Mouse (Mus musculus) cerebellum, adult 2 months (tissue): ENCODE measurements at regions not wholly inside any gene's neighbourhood (a gene's known extent, or its start where the extent isn't known, plus 50 kb on each side); places are given as distances from the start of the nearest gene placed in this dataset.

Experiments
- DNase-seq, 2 experiments: peaks; one replicate each; pipeline ENCODE4 v3.0.0; 2021
- H3K27ac ChIP-seq: fragments of 200-500 bp; 2 replicates; pipeline ENCODE4 v1.5.1; 2012; ENCODE audit warnings: low read length, control low read depth, inconsistent platforms; ENCODE audit not compliant: insufficient read depth
- H3K27me3 ChIP-seq: fragments of 200-500 bp; 2 replicates; pipeline ENCODE4 v1.6.1; 2012; ENCODE audit warnings: inconsistent platforms, mild to moderate bottlenecking, low read length, moderate library complexity; ENCODE audit not compliant: control insufficient read depth, insufficient read depth
- H3K4me1 ChIP-seq: fragments of 200-500 bp; 2 replicates; pipeline ENCODE4 v1.6.1; 2011; ENCODE audit warnings: low read length; ENCODE audit not compliant: control insufficient read depth, insufficient read depth
- H3K4me3 ChIP-seq: fragments of 200-500 bp; replicated peaks from 2 replicates; pipeline ENCODE3; 2011; ENCODE audit warnings: mild to moderate bottlenecking, low read depth, low read length, control low read depth; ENCODE audit not compliant: insufficient read depth
- CTCF ChIP-seq: fragments of 200-500 bp; IDR thresholded peaks from 2 replicates; pipeline ENCODE4 v1.5.1; 2011; ENCODE audit warnings: low read depth, mild to moderate bottlenecking, control low read depth, low read length, moderate library complexity, borderline replicate concordance; ENCODE audit not compliant: insufficient read depth
- POLR2A ChIP-seq: fragments of 200-500 bp; IDR thresholded peaks from 2 replicates; pipeline ENCODE4 v1.6.1; 2011; ENCODE audit warnings: low read length, control low read depth, borderline replicate concordance; ENCODE audit not compliant: insufficient read depth
- WGBS: fragments of 180-500 bp; shearing (Covaris S2); methylation state at CpG from one replicate; pipeline ENCODE4 v1.1.7; 2018; 5-methylcytosine and 5-hydroxymethylcytosine counted together

- H3K4me3 ChIP-seq: no peak overlapping the region
- H3K27me3 ChIP-seq: no peaks in the 10 kb centered on the region
- no peak overlapping the region for H3K27ac ChIP-seq
- no peak for DNase-seq
- H3K4me1 ChIP-seq: no peaks in the 10 kb centered on the region
- 81% methylated on average over 3 of the region's 3 CpGs for WGBS
- no peak for TF ChIP-seq CTCF
- TF ChIP-seq POLR2A: no peak
These were observed 240.4 kb downstream of the Stim2 start for GRCm38 (mm10) chr5:54238646-54239167.

GRCm38 (mm10) chr5:54239586-54239985 lies 241.3 kb downstream of the Stim2 start:
- WGBS: 91% methylated on average over 3 of the region's 3 CpGs
- H3K27me3 ChIP-seq: no peaks in the 10 kb centered on the region
- no peak for DNase-seq
- TF ChIP-seq POLR2A (no peak), CTCF (no peak)
- no peaks in the 10 kb centered on the region for H3K4me1 ChIP-seq
- no peak overlapping the region for H3K27ac ChIP-seq
- H3K4me3 ChIP-seq: no peak overlapping the region

GRCm38 (mm10) chr5:54241169-54241917 lies 243.0 kb downstream of the Stim2 start:
- Histone ChIP-seq H3K4me1 (no peaks in the 10 kb centered on the region), H3K27ac (no peak overlapping the region), H3K27me3 (no peaks in the 10 kb centered on the region), H3K4me3 (no peak overlapping the region)
- WGBS: 47% methylated on average over 20 of the region's 20 CpGs
- TF ChIP-seq POLR2A (no peak), CTCF (no peak)
- DNase-seq: no peak

GRCm38 (mm10) chr5:54242126-54242525 lies 243.8 kb downstream of the Stim2 start:
- no peak overlapping the region for H3K4me3 ChIP-seq
- TF ChIP-seq CTCF (no peak), POLR2A (no peak)
- no peak overlapping the region for H3K27ac ChIP-seq
- H3K4me1 ChIP-seq: no peaks in the 10 kb centered on the region
- no peaks in the 10 kb centered on the region for H3K27me3 ChIP-seq
- DNase-seq: no peak
- 81% methylated on average over 4 of the region's 4 CpGs for WGBS

DNA sequence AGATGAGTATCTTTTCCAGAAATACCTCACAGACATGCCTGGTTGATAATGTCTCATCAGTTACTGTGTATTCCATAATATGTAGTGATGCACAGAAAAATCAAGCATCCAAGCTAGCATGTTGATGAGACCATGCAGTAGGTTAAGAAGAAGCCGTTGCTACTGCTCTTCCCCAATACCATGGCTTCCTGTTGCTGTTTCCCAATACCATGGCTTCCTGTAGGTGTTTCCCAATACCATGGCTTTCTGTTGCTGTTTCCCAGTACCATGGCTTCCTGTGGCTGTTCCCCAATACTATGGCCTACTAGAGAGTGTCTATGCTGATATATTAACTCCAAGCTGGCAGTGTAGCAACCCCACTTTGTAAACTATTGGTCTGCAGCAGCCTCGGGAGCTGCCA lies 253.7 kb downstream of the Stim2 start:
- no peaks in the 10 kb centered on the region; the same call in 1 of the 2 replicates for H3K27me3 ChIP-seq
- TF ChIP-seq POLR2A (no peak), CTCF (no peak)
- no peaks in the 10 kb centered on the region for H3K4me1 ChIP-seq
- no peak overlapping the region for H3K27ac ChIP-seq
- no peak overlapping the region for H3K4me3 ChIP-seq
- no peak for DNase-seq
- 94% methylated on average over 2 of the region's 2 CpGs for WGBS

- no peak for DNase-seq
- H3K4me3 ChIP-seq: no peak overlapping the region
- H3K27ac ChIP-seq: no peak overlapping the region
- no peak for TF ChIP-seq POLR2A
- TF ChIP-seq CTCF: no peak
- 65% methylated on average over 7 of the region's 7 CpGs for WGBS
- no peaks in the 10 kb centered on the region for H3K4me1 ChIP-seq
- no peaks in the 10 kb centered on the region; the same call in 1 of the 2 replicates for H3K27me3 ChIP-seq
These were observed 255.7 kb downstream of the Stim2 start for GRCm38 (mm10) chr5:54254005-54254404.

DNA sequence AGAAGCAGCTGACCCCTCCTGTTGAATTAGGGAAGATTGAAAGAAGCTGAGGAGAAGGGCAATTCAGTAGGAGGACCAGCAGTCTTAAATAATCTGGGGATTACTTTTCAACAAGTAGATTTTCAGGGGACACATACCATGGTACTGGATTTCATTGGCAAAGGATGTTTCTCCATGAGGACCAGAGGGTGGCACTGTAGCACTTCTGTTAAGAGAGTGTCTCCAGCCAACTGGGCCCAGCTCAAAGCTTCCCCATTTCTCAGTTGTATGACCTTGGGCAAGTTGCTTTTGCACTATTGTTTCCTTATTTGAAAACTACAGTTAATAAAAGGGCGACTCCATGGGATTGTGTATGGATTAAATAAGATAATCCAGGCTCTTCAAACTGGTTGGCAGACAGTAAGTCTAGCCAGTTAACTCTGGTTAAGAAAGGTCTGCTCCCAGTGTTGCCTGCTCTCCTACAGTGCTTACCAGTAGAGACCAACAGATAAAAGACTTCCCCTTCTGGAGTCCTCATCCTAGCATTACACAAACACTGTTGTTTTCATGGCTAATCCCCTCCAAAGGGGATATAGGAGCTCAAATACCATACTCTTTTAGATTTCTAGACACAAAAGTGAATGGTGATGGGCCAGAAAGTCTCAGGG lies 259.9 kb downstream of the Stim2 start:
- TF ChIP-seq CTCF: peak; percentile 8; the same call in 1 of the 2 replicates
- TF ChIP-seq POLR2A: no peak
- Histone ChIP-seq H3K4me3 (no peak overlapping the region), H3K27ac (no peak overlapping the region), H3K27me3 (no peaks in the 10 kb centered on the region), H3K4me1 (no peaks in the 10 kb centered on the region)
- DNase-seq: no peak
- 11% methylated on average over 1 of the region's 1 CpGs for WGBS

DNA sequence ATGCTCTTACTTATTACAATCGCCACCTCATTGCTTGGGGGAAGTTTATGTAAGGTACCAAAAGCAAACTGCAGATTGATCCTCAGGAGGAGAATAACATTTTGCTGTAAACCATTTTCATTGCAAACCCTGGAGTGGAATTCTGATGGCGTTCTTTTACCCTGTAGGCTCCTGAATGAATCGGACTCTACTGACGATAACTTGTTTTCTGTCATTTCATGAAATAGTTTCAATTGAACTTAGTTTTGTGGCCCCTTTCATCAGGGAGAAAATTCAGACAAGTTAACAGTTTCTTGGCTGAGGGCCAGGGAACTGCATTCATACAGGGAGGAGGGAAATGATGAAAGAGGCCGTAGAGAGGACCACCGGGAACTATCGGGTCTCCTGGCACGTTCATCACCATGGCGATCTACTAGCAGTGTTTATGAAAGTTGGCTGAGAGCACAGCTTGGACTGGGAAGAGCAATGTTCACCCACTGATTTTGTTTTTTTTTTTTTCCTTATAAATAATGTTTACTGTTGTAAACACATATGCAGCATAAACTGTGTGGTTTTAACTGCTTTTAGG lies 266.7 kb downstream of the Stim2 start:
- TF ChIP-seq POLR2A: no peak
- no peak for DNase-seq
- no peaks in the 10 kb centered on the region for H3K27me3 ChIP-seq
- 20% methylated on average over 9 of the region's 9 CpGs for WGBS
- H3K4me3 ChIP-seq: no peak overlapping the region
- H3K27ac ChIP-seq: no peak overlapping the region
- H3K4me1 ChIP-seq: no peaks in the 10 kb centered on the region
